Mouse (Mus musculus): ENCODE data around the gene Ucp3. TPM values are rescaled to one million over a fixed set of nuclear protein-coding genes. Genes with fewer than 3 reads are reported as not detected.

Ucp3 gene
- polyA plus RNA-seq (2012; ENCODE audit: low replicate concordance) = 0.14 and 0.38 TPM in 2 replicates

DNA sequence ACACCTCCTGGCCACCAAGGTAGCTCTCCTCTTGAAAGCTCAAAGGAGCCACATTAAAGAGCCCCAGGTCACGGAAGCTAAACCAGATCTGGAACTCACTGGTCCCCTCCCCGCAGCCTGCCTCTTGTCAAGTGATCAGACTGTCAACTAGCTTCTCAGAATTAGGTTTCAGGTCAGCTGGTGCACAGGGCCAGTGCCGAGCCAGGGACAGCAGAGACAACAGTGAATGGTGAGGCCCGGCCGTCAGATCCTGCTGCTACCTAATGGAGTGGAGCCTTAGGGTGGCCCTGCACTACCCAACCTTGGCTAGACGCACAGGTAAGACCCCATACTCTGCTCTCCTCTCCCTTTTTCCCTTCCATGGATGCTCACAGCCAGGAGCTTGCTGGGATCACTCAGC is at the start of gene Ucp3:
Gene Ucp3 (plus strand): TSS at position 214 of the 400 bp plus-strand sequence.

DNA sequence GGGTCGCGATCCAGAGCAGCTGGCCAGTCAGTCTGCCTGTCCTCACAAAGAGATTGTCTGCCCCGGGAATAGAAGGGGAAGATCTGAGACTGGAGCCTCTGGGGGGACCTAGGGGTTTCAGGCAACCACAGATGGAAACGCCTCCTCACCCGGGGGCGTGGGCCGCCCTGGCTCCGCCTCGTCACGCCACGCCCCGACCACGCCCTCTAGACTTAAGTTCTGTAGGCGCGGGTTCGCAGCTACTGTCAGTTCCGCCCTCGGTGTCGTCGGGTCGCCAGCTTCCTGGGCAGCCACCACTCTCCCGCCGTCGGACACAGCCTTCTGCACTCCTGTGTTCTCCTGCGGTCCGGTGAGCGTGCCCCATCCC is 20.3 kb downstream of the Ucp3 start, which contains the start of gene Ucp2:
Gene Ucp2 (plus strand): TSS at position 221 of the 367 bp plus-strand sequence.

GRCm38 (mm10) chr7:100514573-100514972 is 41.8 kb downstream of the Ucp3 start, which contains the start of gene Dnajb13:
TSS of gene Dnajb13 (minus strand) at chr7:100514960.

Other genes with a start within 250 kb of the Ucp3 start
- 13.3 and 18.2 TPM in 2 replicates for gene Pgm2l1, start 245.6 kb upstream of the Ucp3 start, polyA plus RNA-seq (2012; ENCODE audit: low replicate concordance)
- 0.09 TPM in 1 of 2 replicates, not detected in the other for gene P4ha3, start 187.5 kb upstream of the Ucp3 start, polyA plus RNA-seq (2012; ENCODE audit: low replicate concordance)
- gene C2cd3, start 100.8 kb upstream of the Ucp3 start, polyA plus RNA-seq (2012; ENCODE audit: low replicate concordance) = 33.4 and 41.3 TPM in 2 replicates
- gene Ppme1, start 100.7 kb upstream of the Ucp3 start, polyA plus RNA-seq (2012; ENCODE audit: low replicate concordance) = 20.3 and 37.1 TPM in 2 replicates
- gene Ucp2, start 20.3 kb downstream of the Ucp3 start, polyA plus RNA-seq (2012; ENCODE audit: low replicate concordance) = 668 and 693 TPM in 2 replicates
- 0.76 TPM in 1 of 2 replicates, not detected in the other for gene Dnajb13, start 42.0 kb downstream of the Ucp3 start, polyA plus RNA-seq (2012; ENCODE audit: low replicate concordance)
- gene Coa4, start 64.1 kb downstream of the Ucp3 start, polyA plus RNA-seq (2012; ENCODE audit: low replicate concordance) = 4.2 and 6.8 TPM in 2 replicates
- gene Rab6a, start 134.4 kb downstream of the Ucp3 start, polyA plus RNA-seq (2012; ENCODE audit: low replicate concordance) = 34.3 and 34.8 TPM in 2 replicates
- 0.89 and 1.2 TPM in 2 replicates for gene Mrpl48, start 135.3 kb downstream of the Ucp3 start, polyA plus RNA-seq (2012; ENCODE audit: low replicate concordance)
- not detected in 2 replicates for gene Plekhb1, start 189.4 kb downstream of the Ucp3 start, polyA plus RNA-seq (2012; ENCODE audit: low replicate concordance)
- 22.7 and 58.3 TPM in 2 replicates for gene Fam168a, start 233.6 kb downstream of the Ucp3 start, polyA plus RNA-seq (2012; ENCODE audit: low replicate concordance)